Mouse (Mus musculus) lung, adult 18-20 months (tissue): ENCODE results near the gene Olfr205.
"Not testable (repeated sequence)": the region's sequence is repeated elsewhere in the genome, so short reads cannot be mapped to it uniquely, and the experiment has no call there.

Experiments used
- DNase-seq, 2 experiments: peaks; one replicate each; pipeline ENCODE4 v3.0.0; 2022; ENCODE audit warnings: mixed read lengths in 2 of 2

Gene Olfr205

GRCm38 (mm10) chr16:59331038-59331437 is at the start of gene Olfr205:
Gene Olfr205, minus strand, starts transcription at chr16:59331138.
- no peak for DNase-seq

- no peak for DNase-seq
These were observed 33.0 kb upstream of the Olfr205 start, which contains the start of gene Olfr209 for GRCm38 (mm10) chr16:59363893-59364292. Gene Olfr209, minus strand, starts transcription at chr16:59363993.

- no peak for DNase-seq
These were observed 18.2 kb upstream of the Olfr205 start, which contains the start of gene Olfr206 for GRCm38 (mm10) chr16:59349146-59349545. Gene Olfr206, minus strand, starts transcription at chr16:59349246.

- not testable (repeated sequence) for DNase-seq
These were observed 7.7 kb downstream of the Olfr205 start for GRCm38 (mm10) chr16:59323262-59323661.

- DNase-seq = no peak
These were observed 12.8 kb downstream of the Olfr205 start, which contains the start of gene Olfr204 for GRCm38 (mm10) chr16:59318148-59318547. Gene Olfr204, minus strand, starts transcription at chr16:59318248.

- no peak for DNase-seq
These were observed 32.4 kb downstream of the Olfr205 start, which contains the start of gene Olfr203 for GRCm38 (mm10) chr16:59298581-59298980. Gene Olfr203, plus strand, starts transcription at chr16:59298881.

- not testable (repeated sequence) for DNase-seq
These were observed 43.4 kb downstream of the Olfr205 start for GRCm38 (mm10) chr16:59287576-59287975.

- DNase-seq = no peak
These were observed 44.2 kb downstream of the Olfr205 start, which contains the start of gene Olfr202 for GRCm38 (mm10) chr16:59286693-59287092. Gene Olfr202, minus strand, starts transcription at chr16:59286793.

GRCm38 (mm10) chr16:59283476-59283875 is 47.5 kb downstream of the Olfr205 start:
- no peak for DNase-seq

GRCm38 (mm10) chr16:59280542-59280941 is 50.4 kb downstream of the Olfr205 start:
- DNase-seq = no peak
